Mouse (Mus musculus): ENCODE results near the gene Btbd11.

GRCm38 (mm10) chr10:85503453-85503852 lies 116.8 kb downstream of the Btbd11 start:
- TF ChIP-seq EP300 (optimal IDR thresholded peaks at IDR 0.05) (no peak), CTCF (IDR thresholded peaks at IDR 0.05; ENCODE audit: low read depth) (no peak)
